Mouse (Mus musculus): ENCODE measurements around the gene Gm7714. TPM values are rescaled to one million over a fixed set of nuclear protein-coding genes. Genes with fewer than 3 reads are reported as not detected.
"Not testable (repeated sequence)": the region's sequence is repeated elsewhere in the genome, so short reads cannot be mapped to it uniquely, and the experiment has no call there.

The Gm7714 gene
- polyA plus RNA-seq (2014; fragmentation: Nextera tagmentation; extraction: Ambion mirVana) = not detected in 2 replicates

GRCm38 (mm10) chr5:88268619-88269018, at the start of gene Gm7714:
Gene Gm7714 (plus strand): TSS chr5:88268919.
- WGBS = 89% methylated on average over 1 of the region's 1 CpGs
- Histone ChIP-seq H3K4me3 (ENCODE audit: low read depth, low read length) (no peak within 1 kb of the TSS), H3K9ac (ENCODE audit: low read depth, low read length) (no peak within 1 kb of the TSS), H3K36me3 (ENCODE audit: control insufficient read depth, insufficient read depth, low read length) (no peaks in the 10 kb centered on the region), H3K4me2 (ENCODE audit: low read depth, low read length) (no peak within 1 kb of the TSS), H3K4me1 (ENCODE audit: control insufficient read depth, insufficient read depth, low read length) (no peaks in the 10 kb centered on the region), H3K27ac (replicated peaks; ENCODE audit: low read depth, low read length) (no peak within 1 kb of the TSS), H3K9me3 (ENCODE audit: control insufficient read depth, low read length) (no peaks in the 10 kb centered on the region), H3K27me3 (replicated peaks; ENCODE audit: control insufficient read depth, insufficient read depth, low read length) (no peaks in the 10 kb centered on the region)
- ATAC-seq (ENCODE audit: low read depth) (no peak), DNase-seq (ENCODE audit: low spot score) (no peak)

- Histone ChIP-seq H3K4me3 (ENCODE audit: low read depth, low read length) (no peak overlapping the region), H3K27me3 (replicated peaks; ENCODE audit: control insufficient read depth, insufficient read depth, low read length) (no peaks in the 10 kb centered on the region), H3K9ac (ENCODE audit: low read depth, low read length) (no peak overlapping the region), H3K36me3 (ENCODE audit: control insufficient read depth, insufficient read depth, low read length) (no peaks in the 10 kb centered on the region), H3K4me1 (ENCODE audit: control insufficient read depth, insufficient read depth, low read length) (no peaks in the 10 kb centered on the region), H3K27ac (replicated peaks; ENCODE audit: low read depth, low read length) (no peak overlapping the region), H3K9me3 (ENCODE audit: control insufficient read depth, low read length) (no peaks in the 10 kb centered on the region), H3K4me2 (ENCODE audit: low read depth, low read length) (no peak overlapping the region)
- DNase-seq (ENCODE audit: low spot score) (no peak), ATAC-seq (ENCODE audit: low read depth) (no peak)
- WGBS = 87% methylated on average over 1 of the region's 1 CpGs
These were observed 12.2 kb upstream of the Gm7714 start for GRCm38 (mm10) chr5:88256475-88256874.

- not testable (repeated sequence) for DNase-seq (ENCODE audit: low spot score); H3K4me3 ChIP-seq (ENCODE audit: low read depth, low read length)
- WGBS = 71% methylated on average over 3 of the region's 3 CpGs
These were observed 42.6 kb downstream of the Gm7714 start for GRCm38 (mm10) chr5:88311307-88311706.

GRCm38 (mm10) chr5:88317012-88317411, 48.3 kb downstream of the Gm7714 start, which contains the start of gene Prol1:
Gene Prol1 (plus strand): TSS chr5:88317312.
- Histone ChIP-seq H3K27me3 (replicated peaks; ENCODE audit: control insufficient read depth, insufficient read depth, low read length) (no peaks in the 10 kb centered on the region), H3K4me1 (ENCODE audit: control insufficient read depth, insufficient read depth, low read length) (no peaks in the 10 kb centered on the region), H3K36me3 (ENCODE audit: control insufficient read depth, insufficient read depth, low read length) (no peaks in the 10 kb centered on the region), H3K4me2 (ENCODE audit: low read depth, low read length) (no peak within 1 kb of the TSS), H3K9ac (ENCODE audit: low read depth, low read length) (no peak within 1 kb of the TSS), H3K4me3 (ENCODE audit: low read depth, low read length) (no peak within 1 kb of the TSS), H3K9me3 (ENCODE audit: control insufficient read depth, low read length) (no peaks in the 10 kb centered on the region), H3K27ac (replicated peaks; ENCODE audit: low read depth, low read length) (no peak within 1 kb of the TSS)
- WGBS = 88% methylated on average over 1 of the region's 1 CpGs
- no peak for DNase-seq (ENCODE audit: low spot score)
- ATAC-seq (ENCODE audit: low read depth) = no peak

More at GRCm38 (mm10) chr5:88311307-88311706, 42.6 kb downstream of the Gm7714 start:
- H3K27ac ChIP-seq (replicated peaks; ENCODE audit: low read depth, low read length); H3K36me3 ChIP-seq (ENCODE audit: control insufficient read depth, insufficient read depth, low read length); H3K9ac ChIP-seq (ENCODE audit: low read depth, low read length); H3K4me2 ChIP-seq (ENCODE audit: low read depth, low read length); ATAC-seq (ENCODE audit: low read depth); H3K9me3 ChIP-seq (ENCODE audit: control insufficient read depth, low read length); H3K27me3 ChIP-seq (replicated peaks; ENCODE audit: control insufficient read depth, insufficient read depth, low read length); H3K4me1 ChIP-seq (ENCODE audit: control insufficient read depth, insufficient read depth, low read length): not testable (repeated sequence)

Other genes with a start within 250 kb of the Gm7714 start
- gene Smr2, start 182.4 kb upstream of the Gm7714 start, polyA plus RNA-seq (2014; fragmentation: Nextera tagmentation; extraction: Ambion mirVana) = not detected in 2 replicates
- not detected in 2 replicates for gene Gm11116, start 157.4 kb upstream of the Gm7714 start, polyA plus RNA-seq (2014; fragmentation: Nextera tagmentation; extraction: Ambion mirVana)
- not detected in 2 replicates for gene Gm11115, start 114.8 kb upstream of the Gm7714 start, polyA plus RNA-seq (2014; fragmentation: Nextera tagmentation; extraction: Ambion mirVana)
- gene Prol1, start 48.4 kb downstream of the Gm7714 start, polyA plus RNA-seq (2014; fragmentation: Nextera tagmentation; extraction: Ambion mirVana) = not detected in 2 replicates
- 0.47 TPM in 1 of 2 replicates, not detected in the other for gene Amtn, start 107.2 kb downstream of the Gm7714 start, polyA plus RNA-seq (2014; fragmentation: Nextera tagmentation; extraction: Ambion mirVana)
- gene Ambn, start 187.1 kb downstream of the Gm7714 start, polyA plus RNA-seq (2014; fragmentation: Nextera tagmentation; extraction: Ambion mirVana) = 6.2 and 10.6 TPM in 2 replicates
- gene Enam, start 219.1 kb downstream of the Gm7714 start, polyA plus RNA-seq (2014; fragmentation: Nextera tagmentation; extraction: Ambion mirVana) = 0.07 TPM in 1 of 2 replicates, not detected in the other

All from embryonic facial prominence, embryonic 14.5 days (tissue).